Mouse (Mus musculus) cerebellum, adult 11 months (tissue): ENCODE measurements around the gene Traf7.
A peak's percentile ranks its signal among the peaks of the same experiment; 100 is the strongest.

Source experiments
- DNase-seq: peaks from one replicate; pipeline ENCODE4 v3.0.0; 2022

Gene Traf7

GRCm38 (mm10) chr17:24476022-24476776 is 51.5 kb downstream of the Traf7 start:
- DNase-seq = no peak

GRCm38 (mm10) chr17:24475586-24475985 is 52.2 kb downstream of the Traf7 start:
- DNase-seq = no peak

- DNase-seq = peak; percentile 35
Measured at GRCm38 (mm10) chr17:24474557-24474956, 53.2 kb downstream of the Traf7 start.

- DNase-seq = no peak
Measured at GRCm38 (mm10) chr17:24473612-24474275, 54.0 kb downstream of the Traf7 start, which contains the start of gene Bricd5. Bricd5 (plus strand) TSS chr17:24473884.

GRCm38 (mm10) chr17:24472512-24472911 is 55.2 kb downstream of the Traf7 start:
- peak; percentile 62 for DNase-seq

- peak; percentile 53 for DNase-seq
Measured at GRCm38 (mm10) chr17:24470701-24471527, 56.8 kb downstream of the Traf7 start.

- peak; percentile 100 for DNase-seq
Measured at GRCm38 (mm10) chr17:24469910-24470602, 57.7 kb downstream of the Traf7 start, which contains the start of the genes E4f1 and Pgp. E4f1 (minus strand) TSS chr17:24470313. Pgp (plus strand) TSS chr17:24470392.

GRCm38 (mm10) chr17:24469336-24469909 is 58.3 kb downstream of the Traf7 start:
- DNase-seq = no peak

- DNase-seq = no peak
Measured at GRCm38 (mm10) chr17:24468636-24469246, 59.0 kb downstream of the Traf7 start.

- DNase-seq = no peak
Measured at GRCm38 (mm10) chr17:24463374-24464133, 64.2 kb downstream of the Traf7 start.

GRCm38 (mm10) chr17:24462932-24463331 is 64.8 kb downstream of the Traf7 start:
- no peak for DNase-seq

- DNase-seq = no peak
Measured at GRCm38 (mm10) chr17:24461580-24461979, 66.2 kb downstream of the Traf7 start.
